Mouse (Mus musculus) hindlimb bud, embryonic 11.5 days (tissue): ENCODE measurements at regions not wholly inside any gene's neighbourhood (a gene's known extent, or its start where the extent isn't known, plus 50 kb on each side); places are given as distances from the start of the nearest gene placed in this dataset.
A peak's percentile ranks its signal among the peaks of the same experiment; 100 is the strongest.

Source experiments
- DNase-seq: peaks from one replicate; pipeline ENCODE4 v3.0.0-alpha.2; 2012; ENCODE audit warnings: low read depth, low spot score; ENCODE audit errors: extremely low spot score

DNA sequence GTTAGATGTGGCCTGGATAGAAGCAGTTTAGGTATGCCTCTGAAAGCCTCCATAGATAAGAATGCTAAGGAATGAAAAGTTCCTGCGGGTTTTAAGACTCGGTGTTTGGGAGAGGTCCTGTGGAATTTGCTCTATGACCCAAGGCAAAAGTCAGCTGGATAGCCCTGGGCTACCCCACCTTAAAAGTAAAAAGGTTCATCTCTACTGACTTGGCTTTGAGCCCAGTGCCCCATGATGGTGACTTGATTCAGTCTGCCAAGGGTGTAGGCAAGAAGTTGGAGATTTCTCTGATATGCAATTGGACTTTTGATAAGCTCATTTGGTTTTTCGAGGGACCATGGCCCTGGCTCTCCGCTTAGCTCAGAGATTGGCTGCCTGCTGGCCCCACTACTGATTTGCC lies 78.8 kb upstream of the Herc3 start:
- no peak for DNase-seq

DNA sequence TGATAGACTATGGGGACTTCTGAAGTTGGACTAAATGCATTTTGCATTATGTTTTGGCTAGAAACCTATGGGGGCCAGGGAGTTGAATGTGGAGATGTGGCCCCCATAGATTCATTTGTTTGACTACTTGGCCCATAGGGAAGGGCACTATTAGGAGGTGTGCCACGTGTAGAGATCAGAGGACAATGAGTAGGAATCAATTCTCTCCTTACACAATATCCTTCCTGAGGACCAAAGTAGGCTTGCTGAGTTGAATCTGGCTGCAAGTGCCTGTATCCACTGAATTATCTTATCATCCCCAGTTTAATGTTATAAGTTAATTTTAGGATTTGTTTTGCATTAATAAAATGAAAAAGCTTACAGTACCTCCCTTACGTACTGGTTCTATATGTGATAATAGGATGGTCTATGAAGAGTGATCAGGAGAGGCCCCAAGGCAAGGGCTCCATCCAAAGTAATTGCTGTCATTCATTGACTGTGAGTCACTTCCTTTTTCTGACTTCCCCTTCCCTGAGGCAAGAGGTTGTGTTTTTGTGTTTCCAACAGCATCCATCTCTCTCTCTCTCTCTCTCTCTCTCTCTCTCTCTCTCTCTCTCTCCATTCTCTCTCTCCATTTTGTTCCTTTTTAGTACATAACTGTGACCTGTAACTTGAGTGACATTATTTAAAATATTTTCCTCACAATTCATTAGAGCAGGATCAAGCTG lies 74.8 kb upstream of the Herc3 start:
- DNase-seq: no peak

DNA sequence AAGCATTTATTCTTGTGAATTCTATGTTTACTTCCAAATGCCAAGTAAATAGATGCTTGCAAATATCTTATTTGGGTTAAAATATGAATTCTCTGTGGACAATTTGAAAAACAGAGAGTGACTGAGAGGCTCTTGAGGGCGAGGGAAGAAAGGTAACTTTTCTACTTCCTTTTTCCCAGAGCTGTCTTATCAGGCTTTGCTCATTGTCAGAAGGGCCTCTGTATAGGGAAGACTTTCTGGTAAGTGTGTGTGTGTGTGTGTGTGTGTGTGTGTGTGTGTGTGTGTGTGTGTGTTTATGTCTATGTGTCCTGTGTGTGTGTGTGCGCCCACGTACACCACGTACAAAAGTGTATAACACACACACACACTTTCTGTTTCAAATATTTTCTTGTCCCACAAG lies 73.9 kb upstream of the Herc3 start:
- DNase-seq: no peak

DNA sequence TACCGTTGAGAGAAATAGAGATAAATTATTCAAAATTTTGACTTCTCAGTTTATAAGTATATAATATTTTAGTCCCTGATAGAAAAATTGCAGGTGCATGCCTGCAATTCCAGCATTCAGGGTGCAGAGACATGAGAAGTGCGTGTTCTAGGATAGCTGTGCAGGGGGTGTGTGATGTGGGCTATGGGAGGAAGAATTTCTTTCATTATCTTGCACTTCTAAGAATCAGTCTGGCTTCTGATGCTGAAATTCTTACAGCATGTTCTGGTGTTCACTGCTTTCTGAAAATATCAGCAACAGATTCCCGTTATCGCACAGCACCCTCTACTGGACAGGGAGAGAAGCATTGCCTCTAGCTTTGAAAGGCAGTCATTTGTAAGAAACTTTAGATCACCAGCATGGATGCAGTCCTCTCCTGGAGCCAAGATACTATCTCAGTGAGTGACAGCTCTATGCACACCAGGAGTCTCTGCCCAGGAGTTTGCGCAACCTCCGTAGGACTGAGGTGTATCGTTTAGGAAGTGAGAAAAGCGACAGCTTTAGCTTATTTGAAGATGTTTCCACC lies 60.5 kb upstream of the Herc3 start:
- DNase-seq: peak; percentile 44

DNA sequence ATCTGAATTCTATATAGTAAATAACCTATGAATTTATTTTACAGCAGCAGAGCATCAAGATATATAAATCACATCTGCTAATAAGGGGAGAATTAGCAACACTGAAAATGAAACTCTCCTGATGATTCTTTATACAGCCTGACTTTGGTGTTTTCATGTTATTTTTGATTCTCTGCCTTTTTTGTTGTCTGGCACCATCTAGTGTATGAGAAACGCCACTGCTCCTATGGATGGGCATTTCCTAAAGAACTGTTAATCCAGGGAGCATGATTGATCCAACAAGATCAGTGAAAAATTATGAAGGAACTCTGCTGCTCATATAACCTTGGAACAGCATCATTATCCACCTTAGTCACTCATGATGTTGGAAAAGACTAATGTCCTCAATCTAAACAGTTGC lies 59.3 kb upstream of the Herc3 start:
- DNase-seq: peak; percentile 18
